Mouse (Mus musculus) olfactory bulb, adult 2 months (tissue): Measurements from ENCODE around the gene Ang5. TPM values are rescaled to one million over a fixed set of nuclear protein-coding genes. Genes with fewer than 3 reads are reported as not detected.
"Not testable (repeated sequence)": the region's sequence is repeated elsewhere in the genome, so short reads cannot be mapped to it uniquely, and the experiment has no call there.

Source experiments
- H3K27ac ChIP-seq: fragments of 200-500 bp; 2 replicates; pipeline ENCODE4 v1.5.1; 2012; ENCODE audit warnings: low read depth, low read length; ENCODE audit not compliant: insufficient read depth
- H3K4me1 ChIP-seq: fragments of 200-500 bp; 2 replicates; pipeline ENCODE4 v1.6.1; 2012; ENCODE audit warnings: low read length; ENCODE audit not compliant: control insufficient read depth, insufficient read depth
- H3K4me3 ChIP-seq: fragments of 200-500 bp; 2 replicates; pipeline ENCODE4 v1.5.1; 2012; ENCODE audit warnings: mild to moderate bottlenecking, low read depth, low read length, moderate library complexity; ENCODE audit not compliant: insufficient read depth
- CTCF ChIP-seq: fragments of 200-500 bp; IDR thresholded peaks from 2 replicates; pipeline ENCODE4 v1.5.1; 2012; ENCODE audit warnings: low read depth, mild to moderate bottlenecking, low read length, moderate library complexity; ENCODE audit not compliant: insufficient read depth
- POLR2A ChIP-seq: fragments of 200-500 bp; IDR thresholded peaks from 2 replicates; pipeline ENCODE4 v1.6.1; 2012; ENCODE audit warnings: mild to moderate bottlenecking, low read depth, low read length, moderate library complexity; ENCODE audit not compliant: insufficient read depth
- WGBS: fragments of 180-500 bp; shearing (Covaris S2); methylation state at CpG from one replicate; pipeline ENCODE4 v1.1.7; 2018; 5-methylcytosine and 5-hydroxymethylcytosine counted together
- polyA plus RNA-seq: library from polyadenylated mRNA; stranded (reverse); fragments of >200 nt; gene quantifications from 2 replicates; pipeline ENCODE4 v1.2.4, GENCODE M21; 2012; ENCODE audit warnings: low replicate concordance; ENCODE audit not compliant: missing spikeins, insufficient read depth, insufficient read length

The Ang5 gene
- polyA plus RNA-seq, 1 experiment = not detected

- H3K4me3 ChIP-seq = no peak overlapping the region
- 95% methylated on average over 2 of the region's 2 CpGs for WGBS
- H3K4me1 ChIP-seq = no peaks in the 10 kb centered on the region
- H3K27ac ChIP-seq = no peak overlapping the region
- TF ChIP-seq CTCF (no peak), POLR2A (no peak)
Measured at GRCm38 (mm10) chr14:43986147-43986546, 29.3 kb downstream of the Ang5 start.

- H3K4me3 ChIP-seq, H3K4me1 ChIP-seq, H3K27ac ChIP-seq: not testable (repeated sequence)
- WGBS = 18% methylated on average over 5 of the region's 5 CpGs
Measured at GRCm38 (mm10) chr14:43987404-43987803, 30.5 kb downstream of the Ang5 start.

- H3K4me1 ChIP-seq, H3K27ac ChIP-seq, H3K4me3 ChIP-seq: not testable (repeated sequence)
- WGBS = 85% methylated on average over 2 of the region's 2 CpGs
Measured at GRCm38 (mm10) chr14:43998455-43999000, 41.7 kb downstream of the Ang5 start.

DNA sequence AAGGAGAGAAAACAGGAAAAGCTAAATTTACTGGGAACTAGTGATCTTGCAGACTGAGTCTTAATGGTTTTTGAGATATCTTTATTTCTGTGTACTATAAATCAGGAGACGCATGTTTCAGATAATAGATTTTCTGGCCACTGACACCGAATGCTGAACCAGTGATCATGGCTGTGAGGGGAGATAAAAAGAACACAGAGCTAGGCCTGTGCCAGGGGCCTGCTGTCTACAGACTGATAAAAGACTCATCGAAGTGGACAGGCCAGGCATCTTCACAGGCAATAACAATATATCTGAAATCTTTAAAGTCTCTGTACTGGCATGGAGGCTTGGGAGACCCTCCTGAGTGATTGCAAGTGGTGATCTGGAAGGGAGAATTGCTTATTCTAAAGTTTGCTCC, 44.7 kb downstream of the Ang5 start:
- no peak overlapping the region for H3K4me3 ChIP-seq
- 90% methylated on average over 3 of the region's 3 CpGs for WGBS
- H3K4me1 ChIP-seq = no peaks in the 10 kb centered on the region
- TF ChIP-seq CTCF (no peak), POLR2A (no peak)
- H3K27ac ChIP-seq = no peak overlapping the region

GRCm38 (mm10) chr14:44002169-44002568, 45.3 kb downstream of the Ang5 start, which contains the start of gene Ang6:
Gene Ang6 (minus strand): TSS chr14:44002269.
- whole genome bisulfite sequencing = 91% methylated on average over 1 of the region's 1 CpGs
- no peaks in the 10 kb centered on the region for H3K4me1 ChIP-seq
- no peak for TF ChIP-seq CTCF
- TF ChIP-seq POLR2A = no peak
- no peak within 1 kb of the TSS for H3K4me3 ChIP-seq
- H3K27ac ChIP-seq = no peak within 1 kb of the TSS

DNA sequence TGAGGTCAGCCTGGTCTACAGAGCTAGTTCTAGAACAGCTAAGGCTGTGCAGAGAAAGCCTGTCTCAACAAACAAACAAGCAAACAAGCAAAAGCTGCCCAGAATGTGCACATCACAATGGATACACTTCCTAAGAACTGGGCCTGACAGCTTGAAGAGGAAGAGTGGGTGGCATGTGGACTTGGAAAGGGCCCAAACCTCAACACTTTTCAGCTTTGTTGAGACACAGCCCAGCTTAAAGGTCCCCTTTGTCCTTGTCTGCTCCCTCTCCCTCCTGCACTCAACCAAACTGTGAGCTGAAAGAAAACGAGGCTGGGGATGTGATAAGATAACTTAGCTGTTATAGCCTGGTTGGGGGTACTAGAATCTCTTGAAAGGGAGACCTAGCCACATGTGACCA, 51.2 kb downstream of the Ang5 start:
- H3K4me3 ChIP-seq, H3K27ac ChIP-seq, H3K4me1 ChIP-seq: not testable (repeated sequence)
- WGBS = no CpG with 5 or more reads among the region's 1 CpGs

DNA sequence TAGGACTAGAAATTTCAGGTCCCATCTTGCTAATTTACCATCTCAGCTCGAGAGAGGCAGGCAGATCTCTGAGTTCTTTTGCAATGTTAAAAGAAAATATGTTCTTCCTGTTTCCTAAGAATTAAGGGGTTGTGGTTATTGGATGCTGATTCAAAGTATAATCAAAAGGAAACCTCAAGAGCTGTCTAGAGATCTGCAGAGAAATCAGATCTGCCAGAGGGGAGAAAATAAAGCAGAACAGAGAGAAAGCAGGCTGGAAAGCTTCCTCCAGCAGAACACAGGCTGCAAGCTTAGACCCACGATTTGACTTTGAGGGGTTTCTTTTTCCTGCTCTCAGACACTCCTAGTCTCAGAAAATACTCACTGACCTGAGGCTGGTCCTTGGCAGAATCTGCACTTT, 52.8 kb downstream of the Ang5 start:
- not testable (repeated sequence) for H3K27ac ChIP-seq, H3K4me1 ChIP-seq, H3K4me3 ChIP-seq
- 61% methylated on average over 2 of the region's 2 CpGs for WGBS

Other genes with a start within 250 kb of the Ang5 start
- not detected in 2 replicates for gene Gm16506, start 229.6 kb upstream of the Ang5 start, polyA plus RNA-seq
- not detected in 2 replicates for gene Gm6526, start 209.2 kb upstream of the Ang5 start, polyA plus RNA-seq
- gene Gm8180, start 172.3 kb upstream of the Ang5 start, polyA plus RNA-seq = not detected in 2 replicates
- not detected in 2 replicates for gene Ear1, start 81.6 kb upstream of the Ang5 start, polyA plus RNA-seq
- gene Ear10, start 33.5 kb upstream of the Ang5 start, polyA plus RNA-seq = not detected in 2 replicates
- gene Gm8113, start 31.7 kb upstream of the Ang5 start, polyA plus RNA-seq = not detected in 2 replicates
- gene Ang6, start 45.2 kb downstream of the Ang5 start, polyA plus RNA-seq = not detected in 2 replicates
- gene Ear2, start 145.6 kb downstream of the Ang5 start, polyA plus RNA-seq = not detected in 2 replicates
- not detected in 2 replicates for gene Gm3327, start 166.8 kb downstream of the Ang5 start, polyA plus RNA-seq
- not detected in 2 replicates for gene Gm8212, start 240.6 kb downstream of the Ang5 start, polyA plus RNA-seq